Mouse (Mus musculus): ENCODE measurements around the gene Sipa1l2. TPM values are rescaled to one million over a fixed set of nuclear protein-coding genes. Genes with fewer than 3 reads are reported as not detected.
"Not testable (repeated sequence)": the region's sequence is repeated elsewhere in the genome, so short reads cannot be mapped to it uniquely, and the experiment has no call there.

Sipa1l2 gene
- total RNA-seq, 2 experiments from 2014 or later, result 24.2 to 27.5 TPM

GRCm38 (mm10) chr8:125539056-125540013, 30.3 kb downstream of the Sipa1l2 start:
- DNase-seq (ENCODE audit: low spot score in 2 of 2), result no peak

GRCm38 (mm10) chr8:125538265-125538664, 31.3 kb downstream of the Sipa1l2 start:
- DNase-seq (ENCODE audit: low spot score in 2 of 2), result no peak

- no peak for DNase-seq (ENCODE audit: low spot score in 2 of 2)
These were observed 35.9 kb downstream of the Sipa1l2 start for GRCm38 (mm10) chr8:125533709-125534108.

- DNase-seq (ENCODE audit: low spot score in 2 of 2), result no peak
These were observed 36.7 kb downstream of the Sipa1l2 start for GRCm38 (mm10) chr8:125532953-125533352.

GRCm38 (mm10) chr8:125532177-125532576, 37.4 kb downstream of the Sipa1l2 start:
- DNase-seq (ENCODE audit: low spot score in 2 of 2), result peak in 1 of 2 experiments; percentile 36

GRCm38 (mm10) chr8:125531640-125532039, 38.0 kb downstream of the Sipa1l2 start:
- no peak for DNase-seq (ENCODE audit: low spot score in 2 of 2)

- no peak for DNase-seq (ENCODE audit: low spot score in 2 of 2)
These were observed 38.5 kb downstream of the Sipa1l2 start for GRCm38 (mm10) chr8:125531088-125531438.

- DNase-seq (ENCODE audit: low spot score in 2 of 2), result no peak
These were observed 39.2 kb downstream of the Sipa1l2 start for GRCm38 (mm10) chr8:125530187-125531087.

- no peak for DNase-seq (ENCODE audit: low spot score in 2 of 2)
These were observed 40.6 kb downstream of the Sipa1l2 start for GRCm38 (mm10) chr8:125529019-125529418.

GRCm38 (mm10) chr8:125527941-125528340, 41.7 kb downstream of the Sipa1l2 start:
- DNase-seq (ENCODE audit: low spot score in 2 of 2), result no peak

GRCm38 (mm10) chr8:125526999-125527398, 42.6 kb downstream of the Sipa1l2 start:
- DNase-seq (ENCODE audit: low spot score in 2 of 2), result no peak

GRCm38 (mm10) chr8:125526582-125526981, 43.0 kb downstream of the Sipa1l2 start:
- no peak for DNase-seq (ENCODE audit: low spot score in 2 of 2)

GRCm38 (mm10) chr8:125524479-125524878, 45.1 kb downstream of the Sipa1l2 start:
- DNase-seq (ENCODE audit: low spot score in 2 of 2), result no peak

GRCm38 (mm10) chr8:125523213-125523612, 46.4 kb downstream of the Sipa1l2 start:
- DNase-seq (ENCODE audit: low spot score in 2 of 2), result no peak

- no peak for DNase-seq (ENCODE audit: low spot score in 2 of 2)
These were observed 47.5 kb downstream of the Sipa1l2 start for GRCm38 (mm10) chr8:125522151-125522550.

- DNase-seq (ENCODE audit: low spot score in 2 of 2), result no peak
These were observed 48.5 kb downstream of the Sipa1l2 start for GRCm38 (mm10) chr8:125521087-125521486.

- DNase-seq (ENCODE audit: low spot score in 2 of 2), result not testable (repeated sequence)
These were observed 49.3 kb downstream of the Sipa1l2 start for GRCm38 (mm10) chr8:125520308-125520707.

GRCm38 (mm10) chr8:125518951-125519350, 50.7 kb downstream of the Sipa1l2 start:
- no peak for DNase-seq (ENCODE audit: low spot score in 2 of 2)

GRCm38 (mm10) chr8:125518301-125518700, 51.3 kb downstream of the Sipa1l2 start:
- peak in 1 of 2 experiments; percentile 20 for DNase-seq (ENCODE audit: low spot score in 2 of 2)

- DNase-seq (ENCODE audit: low spot score in 2 of 2), result no peak
These were observed 52.2 kb downstream of the Sipa1l2 start for GRCm38 (mm10) chr8:125517397-125517796.

- no peak for DNase-seq (ENCODE audit: low spot score in 2 of 2)
These were observed 53.3 kb downstream of the Sipa1l2 start for GRCm38 (mm10) chr8:125516115-125516905.

Data from gastrocnemius, postnatal 4 days (tissue).